Mouse (Mus musculus) splenic B cell, adult 2 months (primary cell): ENCODE data around the gene Gm20708.

Source experiments
- DNase-seq: peaks from one replicate; pipeline ENCODE4 v3.0.0-alpha.2; 2011; ENCODE audit warnings: low read depth, low spot score
- H3K27me3 ChIP-seq: 2 replicates; pipeline ENCODE4 v1.6.1; 2012; ENCODE audit warnings: mild to moderate bottlenecking, low read length, moderate library complexity, mixed read lengths; ENCODE audit not compliant: control insufficient read depth, poor library complexity, insufficient read depth, severe bottlenecking
- H3K36me3 ChIP-seq: 2 replicates; pipeline ENCODE4 v1.6.1; 2012; ENCODE audit warnings: mild to moderate bottlenecking, low read length, moderate library complexity, mixed read lengths; ENCODE audit not compliant: control insufficient read depth, poor library complexity, insufficient read depth, severe bottlenecking

The Gm20708 gene

GRCm38 (mm10) chr11:117888853-117889822 lies 79.7 kb downstream of the Gm20708 start:
- no peak for DNase-seq
- no peaks in the 10 kb centered on the region for H3K36me3 ChIP-seq
- H3K27me3 ChIP-seq = no peaks in the 10 kb centered on the region
